Comparison of ENCODE assay signal across 42 mouse cellular contexts in genomic region chr4:98773785-98774184, GRCm38 (mm10). TPM values are rescaled to one million over a fixed set of nuclear protein-coding genes. Genes with fewer than 3 reads are reported as not detected.
"Had no signal": no experiment of that assay in that cellular context is flagged by ENCODE, and none has a peak within 500 bp of the region (broad histone marks: within the 10 kb centered on the region; RNA-seq: fewer than 3 reads in every experiment).

No protein-coding gene starts in this region.

- H3K27me3 ChIP-seq: hindbrain, embryonic 12.5 days; intestine, embryonic 15.5 days; limb, embryonic 13.5 days; limb, embryonic 15.5 days had no signal

- DNase-seq: gastrocnemius, adult 2 months; gastrocnemius, postnatal 10 days; gastrocnemius, postnatal 25 days; heart, adult 18-20 months; heart, postnatal 14 days; heart, postnatal 36 days; kidney, adult 18-20 months; kidney, adult 8-10 months; kidney, postnatal 10 days; kidney, postnatal 25 days; layer of hippocampus, adult 9-11 months; layer of hippocampus, postnatal 36 days; left cerebral cortex, postnatal 4 days had no signal

- H3K9me3 ChIP-seq: heart, embryonic 13.5 days; heart, embryonic 15.5 days; hindbrain, embryonic 10.5 days; hindbrain, embryonic 12.5 days; intestine, embryonic 15.5 days; limb, embryonic 13.5 days; limb, embryonic 15.5 days; liver, embryonic 12.5 days had no signal

- H3K4me1 ChIP-seq: intestine, embryonic 15.5 days; liver, embryonic 12.5 days had no signal

- H3K4me2 ChIP-seq: heart, embryonic 11.5 days; heart, embryonic 13.5 days; heart, embryonic 15.5 days; hindbrain, embryonic 12.5 days; hindbrain, embryonic 14.5 days; intestine, embryonic 15.5 days; limb, embryonic 13.5 days; limb, embryonic 15.5 days; liver, embryonic 12.5 days had no signal

- H3K36me3 ChIP-seq: heart, embryonic 15.5 days; hindbrain, embryonic 10.5 days; hindbrain, embryonic 12.5 days; intestine, embryonic 15.5 days; liver, embryonic 12.5 days had no signal

- H3K27ac ChIP-seq: gastrocnemius, adult 2 months; heart, embryonic 13.5 days; heart, embryonic 15.5 days; hindbrain, embryonic 10.5 days; hindbrain, embryonic 12.5 days; hindbrain, embryonic 14.5 days; intestine, embryonic 15.5 days; limb, embryonic 13.5 days; limb, embryonic 15.5 days; liver, embryonic 12.5 days; liver, embryonic 14.5 days had no signal

- H3K4me3 ChIP-seq: gastrocnemius, adult 2 months; heart, embryonic 13.5 days; heart, embryonic 15.5 days; hindbrain, embryonic 10.5 days; hindbrain, embryonic 12.5 days; intestine, embryonic 15.5 days; limb, embryonic 13.5 days; limb, embryonic 15.5 days; liver, embryonic 12.5 days had no signal

- ATAC-seq: hindbrain, embryonic 16.5 days; inflammation-experienced regulatory T-cells, adult 6 months; intestine, embryonic 15.5 days; intestine, postnatal 0 days; liver, embryonic 12.5 days had no signal

- H3K9ac ChIP-seq: heart, embryonic 13.5 days; heart, embryonic 15.5 days; hindbrain, embryonic 12.5 days; hindbrain, embryonic 14.5 days; intestine, embryonic 15.5 days; limb, embryonic 13.5 days; limb, embryonic 15.5 days; liver, embryonic 12.5 days; liver, embryonic 14.5 days had no signal

RNA-seq across cellular contexts. Expression of gene Kank4, which starts 43.6 kb away (rescaled TPM):
- total RNA-seq: granulocyte monocyte progenitor cell, adult 5-6 weeks; liver, adult 2 months had no signal
- polyA plus RNA-seq: inflammation-experienced regulatory T-cells, adult 6 months had no signal

RNA-seq across cellular contexts. Expression of gene L1td1, which starts 47.3 kb away (rescaled TPM):
- total RNA-seq: gastrocnemius, adult 2 months; gastrocnemius, postnatal 10 days; gastrocnemius, postnatal 25 days; gastrocnemius, postnatal 4 days; granulocyte monocyte progenitor cell, adult 5-6 weeks; heart, adult 8-10 months; heart, postnatal 14 days; heart, postnatal 36 days; layer of hippocampus, adult 18-20 months; layer of hippocampus, adult 8-10 months; layer of hippocampus, postnatal 36 days; left cerebral cortex, postnatal 25 days; left cerebral cortex, postnatal 4 days; liver, adult 2 months had no signal
- polyA plus RNA-seq: heart, embryonic 15.5 days; heart, postnatal 0 days; hindbrain, embryonic 10.5 days; hindbrain, embryonic 14.5 days; hindbrain, embryonic 16.5 days; inflammation-experienced regulatory T-cells, adult 6 months; intestine, postnatal 0 days; large intestine, adult 2 months; liver, adult 2 months; liver, embryonic 12.5 days; liver, embryonic 14.5 days; liver, embryonic 16.5 days had no signal

RNA-seq across cellular contexts. Expression of gene I0C0044D17Rik, which starts 49.9 kb away (rescaled TPM):
- total RNA-seq: gastrocnemius, adult 2 months; gastrocnemius, postnatal 10 days; gastrocnemius, postnatal 25 days; gastrocnemius, postnatal 4 days; granulocyte monocyte progenitor cell, adult 5-6 weeks; heart, adult 18-20 months; heart, adult 8-10 months; heart, postnatal 14 days; heart, postnatal 36 days; layer of hippocampus, adult 18-20 months; layer of hippocampus, adult 8-10 months; layer of hippocampus, postnatal 14 days; layer of hippocampus, postnatal 36 days; left cerebral cortex, adult 18-20 months; left cerebral cortex, postnatal 25 days; left cerebral cortex, postnatal 4 days; liver, adult 2 months had no signal
- polyA plus RNA-seq: heart, embryonic 11.5 days; heart, embryonic 13.5 days; heart, embryonic 15.5 days; heart, postnatal 0 days; hindbrain, embryonic 10.5 days; hindbrain, embryonic 12.5 days; hindbrain, embryonic 14.5 days; hindbrain, embryonic 16.5 days; inflammation-experienced regulatory T-cells, adult 6 months; intestine, embryonic 15.5 days; intestine, postnatal 0 days; kidney, embryonic 14.5 days; kidney, embryonic 16.5 days; large intestine, adult 2 months; limb, embryonic 11.5 days; limb, embryonic 13.5 days; limb, embryonic 15.5 days; liver, adult 2 months; liver, embryonic 12.5 days; liver, embryonic 14.5 days; liver, embryonic 16.5 days had no signal
